Mouse (Mus musculus) forebrain, embryonic 10.5 days (tissue): ENCODE measurements around the gene Ptf1a. TPM values are rescaled to one million over a fixed set of nuclear protein-coding genes. Genes with fewer than 3 reads are reported as not detected.

Experiments
- DNase-seq: peaks from one replicate; pipeline ENCODE4 v3.0.0-alpha.2; 2017; ENCODE audit warnings: low spot score; ENCODE audit errors: extremely low spot score
- H3K27ac ChIP-seq: fragments of 300-500 bp; sonication (generic); 2 replicates; pipeline ENCODE4 v1.5.1; 2016; ENCODE audit warnings: mild to moderate bottlenecking
- H3K27me3 ChIP-seq: fragments of 300-500 bp; sonication (generic); 2 replicates; pipeline ENCODE4 v1.6.1; 2016; ENCODE audit warnings: mild to moderate bottlenecking; ENCODE audit not compliant: poor library complexity, severe bottlenecking
- H3K36me3 ChIP-seq: fragments of 300-500 bp; sonication (generic); replicated peaks from 2 replicates; pipeline ENCODE4 v1.6.1; 2016; ENCODE audit warnings: mild to moderate bottlenecking, moderate library complexity
- H3K4me1 ChIP-seq: fragments of 300-500 bp; sonication (generic); 2 replicates; pipeline ENCODE4 v1.6.1; 2016
- H3K4me3 ChIP-seq: fragments of 300-500 bp; sonication (generic); 2 replicates; pipeline ENCODE4 v1.5.1; 2016; ENCODE audit warnings: mild to moderate bottlenecking, moderate library complexity
- H3K9me3 ChIP-seq: fragments of 300-500 bp; sonication (generic); 2 replicates; pipeline ENCODE4 v1.6.1; 2016; ENCODE audit warnings: mild to moderate bottlenecking, moderate library complexity
- WGBS: fragments of 180-500 bp; shearing (Covaris S2); methylation state at CpG from one replicate; pipeline ENCODE4 v1.1.7; 2016; 5-methylcytosine and 5-hydroxymethylcytosine counted together
- polyA plus RNA-seq: library from polyadenylated mRNA; unstranded; fragments of >200 nt; fragmentation: Nextera tagmentation; extraction: Ambion mirVana; gene quantifications from 2 replicates; pipeline ENCODE4 v1.2.1, GENCODE M21; 2016

Gene Ptf1a
- polyA plus RNA-seq, 1 experiment from 2014 or later = not detected

GRCm38 (mm10) chr2:19430746-19431145 is 14.7 kb upstream of the Ptf1a start:
- H3K9me3 ChIP-seq = no peaks in the 10 kb centered on the region
- H3K27me3 ChIP-seq = peaks cover 99% of the 10 kb centered on the region
- no peak overlapping the region for H3K27ac ChIP-seq
- H3K4me3 ChIP-seq = peak overlapping the region; percentile 38
- H3K4me1 ChIP-seq = peaks cover 19% of the 10 kb centered on the region
- WGBS = under 1% methylated on average over 33 of the region's 33 CpGs
- H3K36me3 ChIP-seq = no peaks in the 10 kb centered on the region
- peak; percentile 33 for DNase-seq

DNA sequence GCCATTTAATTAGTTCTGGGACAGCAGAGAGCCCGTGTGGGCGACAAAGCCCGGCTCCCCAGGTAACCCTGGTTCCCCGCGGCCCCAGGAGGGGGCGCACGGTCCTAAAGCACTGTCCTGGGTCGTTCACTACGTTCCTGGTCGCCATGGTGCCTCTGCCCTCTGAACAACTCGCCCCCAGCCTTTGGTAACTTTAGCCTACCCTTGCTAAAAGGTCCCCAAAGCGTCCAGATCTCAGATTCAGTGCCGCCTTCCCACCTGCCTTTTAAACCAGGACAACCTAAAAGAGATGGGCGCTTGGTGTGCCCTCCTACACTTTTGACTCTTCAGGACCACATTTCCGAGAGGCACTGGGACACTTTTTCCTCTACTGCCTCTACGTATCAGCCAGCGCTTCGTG is 14.3 kb upstream of the Ptf1a start:
- peak overlapping the region; percentile 38 for H3K4me3 ChIP-seq
- H3K27me3 ChIP-seq = peaks cover 100% of the 10 kb centered on the region
- no peak overlapping the region for H3K27ac ChIP-seq
- H3K4me1 ChIP-seq = peaks cover 19% of the 10 kb centered on the region
- under 1% methylated on average over 18 of the region's 18 CpGs for WGBS
- DNase-seq = no peak
- H3K36me3 ChIP-seq = no peaks in the 10 kb centered on the region
- H3K9me3 ChIP-seq = no peaks in the 10 kb centered on the region

DNA sequence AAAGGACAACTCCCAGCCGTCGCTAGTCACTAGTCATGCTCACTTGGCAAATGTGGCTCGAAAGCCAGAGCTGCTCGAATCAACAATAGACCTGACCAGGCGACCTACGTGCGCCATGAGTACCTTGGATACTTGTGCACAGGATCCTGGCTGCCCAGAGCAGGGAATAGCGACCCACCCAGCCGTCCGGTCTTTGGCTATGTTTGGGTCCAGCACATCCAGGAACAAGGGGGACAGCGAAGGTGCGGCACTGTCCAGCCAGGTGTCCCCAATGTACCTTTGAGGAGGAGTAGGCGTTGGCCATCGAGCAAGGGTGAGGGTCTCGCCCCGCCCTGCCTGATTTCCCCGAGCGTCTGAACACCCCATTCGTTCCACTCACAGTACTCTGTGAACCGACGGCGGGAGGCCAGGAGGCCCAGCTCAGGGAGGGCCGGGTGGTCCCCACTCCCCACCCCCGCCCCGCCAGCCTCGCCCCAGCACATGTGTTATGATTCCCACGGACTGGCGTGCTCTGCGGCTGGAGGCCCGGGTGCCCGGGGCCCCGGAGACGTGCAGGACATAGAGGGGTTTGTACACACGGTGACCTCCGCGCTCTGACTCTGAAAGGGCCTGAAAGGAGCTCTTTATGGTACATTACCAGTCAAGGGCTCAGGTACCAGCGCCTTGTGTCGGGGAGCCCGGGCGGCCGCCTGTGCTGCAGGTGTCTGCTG is 13.7 kb upstream of the Ptf1a start:
- Histone ChIP-seq H3K27me3 (peaks cover 100% of the 10 kb centered on the region), H3K36me3 (no peaks in the 10 kb centered on the region), H3K9me3 (no peaks in the 10 kb centered on the region), H3K27ac (no peak overlapping the region), H3K4me1 (peaks cover 19% of the 10 kb centered on the region), H3K4me3 (peak overlapping the region; percentile 38)
- DNase-seq = no peak
- 2% methylated on average over 41 of the region's 41 CpGs for WGBS

DNA sequence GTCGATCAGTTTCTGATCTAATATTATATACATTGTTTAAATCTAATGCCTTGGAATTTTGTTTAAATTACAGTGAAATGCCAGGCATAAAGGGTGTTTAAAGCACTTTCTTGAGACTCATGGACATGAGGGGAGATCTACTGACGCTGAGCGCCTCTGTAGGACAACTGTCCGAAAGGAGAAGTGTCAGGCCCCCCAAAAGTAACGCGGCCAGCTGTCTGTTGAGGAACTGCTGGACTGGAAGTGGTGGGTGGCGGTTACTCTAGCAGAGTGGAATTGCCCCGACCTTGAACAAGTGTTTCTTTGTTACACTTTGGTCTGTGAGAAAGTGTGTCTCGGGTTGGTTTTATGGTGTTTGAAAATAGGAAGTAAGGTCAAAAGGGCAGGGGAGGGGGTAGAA is 1.1 kb upstream of the Ptf1a start:
- DNase-seq = no peak
- Histone ChIP-seq H3K27ac (no peak overlapping the region), H3K4me1 (peaks cover 35% of the 10 kb centered on the region), H3K9me3 (no peaks in the 10 kb centered on the region), H3K27me3 (peaks cover 99% of the 10 kb centered on the region), H3K4me3 (no peak overlapping the region), H3K36me3 (no peaks in the 10 kb centered on the region)
- 1% methylated on average over 9 of the region's 9 CpGs for WGBS

DNA sequence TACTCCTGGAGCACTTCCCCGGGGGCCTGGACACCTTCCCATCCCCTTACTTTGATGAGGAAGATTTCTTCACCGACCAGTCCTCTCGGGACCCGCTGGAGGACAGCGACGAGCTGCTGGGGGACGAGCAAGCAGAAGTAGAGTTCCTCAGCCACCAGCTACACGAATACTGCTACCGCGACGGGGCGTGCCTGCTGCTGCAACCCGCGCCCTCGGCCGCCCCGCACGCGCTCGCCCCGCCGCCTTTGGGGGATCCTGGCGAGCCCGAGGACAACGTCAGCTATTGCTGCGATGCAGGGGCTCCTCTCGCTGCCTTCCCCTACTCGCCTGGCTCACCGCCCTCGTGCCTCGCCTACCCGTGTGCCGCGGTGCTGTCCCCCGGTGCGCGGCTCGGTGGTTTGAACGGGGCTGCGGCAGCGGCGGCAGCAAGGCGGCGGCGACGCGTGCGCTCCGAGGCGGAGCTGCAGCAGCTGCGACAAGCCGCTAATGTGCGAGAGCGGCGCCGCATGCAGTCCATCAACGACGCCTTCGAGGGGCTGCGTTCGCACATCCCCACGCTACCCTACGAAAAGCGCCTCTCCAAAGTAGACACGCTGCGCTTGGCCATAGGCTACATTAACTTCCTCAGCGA is 523 bp downstream of the Ptf1a start:
- H3K27ac ChIP-seq = no peak overlapping the region
- no peak for DNase-seq
- H3K36me3 ChIP-seq = no peaks in the 10 kb centered on the region
- under 1% methylated on average over 67 of the region's 67 CpGs for WGBS
- peaks cover 100% of the 10 kb centered on the region for H3K27me3 ChIP-seq
- H3K4me1 ChIP-seq = peaks cover 36% of the 10 kb centered on the region
- peak overlapping the region; percentile 43 for H3K4me3 ChIP-seq
- no peaks in the 10 kb centered on the region for H3K9me3 ChIP-seq

DNA sequence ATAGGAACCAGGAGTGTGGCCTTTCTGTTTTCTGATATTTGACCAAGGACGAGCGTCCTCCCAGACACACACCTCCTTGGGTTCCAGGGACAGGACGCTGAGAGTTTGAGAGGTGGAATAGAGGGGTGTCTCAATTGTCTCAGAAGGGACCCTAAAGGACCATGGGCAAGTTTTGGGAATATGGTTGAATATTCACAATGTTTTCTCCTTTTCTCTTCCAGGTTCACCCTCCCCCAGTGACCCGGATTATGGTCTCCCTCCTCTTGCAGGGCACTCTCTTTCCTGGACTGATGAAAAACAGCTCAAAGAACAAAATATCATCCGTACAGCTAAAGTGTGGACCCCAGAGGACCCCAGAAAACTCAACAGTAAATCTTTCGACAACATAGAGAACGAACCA is 1.3 kb downstream of the Ptf1a start:
- DNase-seq = no peak
- 2% methylated on average over 7 of the region's 7 CpGs for WGBS
- Histone ChIP-seq H3K4me3 (no peak overlapping the region), H3K36me3 (no peaks in the 10 kb centered on the region), H3K27me3 (peaks cover 100% of the 10 kb centered on the region), H3K27ac (no peak overlapping the region), H3K9me3 (no peaks in the 10 kb centered on the region), H3K4me1 (peaks cover 36% of the 10 kb centered on the region)

DNA sequence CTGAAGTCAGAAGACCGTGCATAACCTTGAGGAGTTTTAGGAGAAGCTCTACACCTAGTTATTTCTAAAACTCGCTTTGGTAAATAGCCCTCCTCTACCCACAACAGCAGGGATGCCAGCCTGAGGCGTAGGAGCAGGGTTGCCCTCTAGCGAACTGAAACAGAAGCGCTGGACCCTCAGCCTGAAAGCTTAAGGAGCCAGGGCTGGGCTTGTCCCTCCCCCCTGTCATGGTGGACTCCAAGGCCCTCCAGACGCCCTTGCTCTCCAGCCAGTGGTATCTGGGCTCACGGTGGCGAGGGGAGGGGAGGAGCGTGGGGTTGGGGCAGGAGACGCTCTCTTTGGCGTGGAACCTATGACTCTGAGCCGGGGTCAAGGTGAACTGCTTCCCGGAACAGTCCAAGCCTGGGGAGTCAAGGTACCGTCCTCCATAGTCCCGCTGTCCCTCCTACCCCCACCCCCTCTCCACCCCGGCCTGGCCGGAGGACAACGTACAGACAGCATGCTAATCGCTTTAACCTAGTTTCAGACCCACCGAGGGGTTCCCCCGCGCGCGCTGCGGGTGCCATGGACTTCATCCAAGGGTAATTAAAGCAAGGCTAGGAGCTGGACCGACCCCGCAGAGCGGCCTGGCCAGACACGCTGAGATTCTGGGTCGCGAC is 2.7 kb downstream of the Ptf1a start:
- Histone ChIP-seq H3K36me3 (no peaks in the 10 kb centered on the region), H3K27me3 (peaks cover 100% of the 10 kb centered on the region), H3K4me1 (peaks cover 45% of the 10 kb centered on the region), H3K4me3 (peak overlapping the region; percentile 43), H3K9me3 (no peaks in the 10 kb centered on the region), H3K27ac (no peak overlapping the region)
- peak; percentile 54 for DNase-seq
- 0% methylated on average over 31 of the region's 31 CpGs for WGBS

DNA sequence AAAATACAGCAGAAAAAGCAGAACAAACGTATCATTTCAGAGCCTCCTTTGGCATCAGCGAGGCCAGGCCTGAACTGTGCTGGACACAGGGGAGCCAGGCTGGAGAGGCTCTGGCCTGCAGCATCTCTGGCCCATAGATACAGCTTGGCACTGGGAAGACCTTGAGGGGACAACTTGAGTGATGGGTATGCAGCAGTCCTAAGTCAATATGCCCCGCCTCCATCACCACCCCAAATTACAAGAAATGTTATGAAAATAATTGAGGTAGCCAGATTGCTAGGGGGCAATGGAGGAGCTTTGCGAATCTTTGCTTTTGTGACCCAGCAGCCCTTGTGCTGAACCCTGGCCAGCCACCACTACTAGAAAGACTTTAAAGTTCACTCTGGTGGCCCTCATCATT is 3.8 kb downstream of the Ptf1a start:
- Histone ChIP-seq H3K9me3 (no peaks in the 10 kb centered on the region), H3K4me1 (peaks cover 53% of the 10 kb centered on the region), H3K27ac (no peak overlapping the region), H3K36me3 (no peaks in the 10 kb centered on the region), H3K4me3 (no peak overlapping the region), H3K27me3 (peaks cover 100% of the 10 kb centered on the region)
- DNase-seq = no peak
- WGBS = 13% methylated on average over 4 of the region's 4 CpGs

DNA sequence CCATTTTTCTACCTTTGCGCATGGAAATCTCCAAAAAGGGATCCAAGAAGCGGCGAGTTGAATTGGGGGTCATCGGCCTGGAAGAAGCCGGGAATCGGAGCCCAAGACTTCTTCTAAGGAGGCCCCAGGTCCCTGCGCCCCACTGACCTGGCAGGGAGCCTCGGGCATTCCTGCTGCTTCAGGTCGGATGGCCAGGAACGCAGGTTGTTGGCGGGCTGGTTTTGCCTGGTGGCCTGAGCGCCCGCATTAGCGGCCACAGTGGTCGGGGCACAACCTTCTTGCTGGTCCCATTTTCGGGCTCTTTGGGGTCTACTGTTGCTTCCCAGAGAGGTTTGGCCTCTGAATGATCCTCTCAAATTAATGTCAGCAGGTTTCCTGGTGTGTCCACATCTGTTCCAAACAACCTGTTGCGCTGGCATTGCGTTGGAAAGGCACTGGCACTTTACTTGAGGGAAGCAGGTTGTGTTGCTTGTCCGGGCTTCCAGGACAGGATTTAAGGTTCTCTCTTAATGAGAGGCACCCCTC is 7.1 kb downstream of the Ptf1a start:
- no peak overlapping the region for H3K27ac ChIP-seq

DNA sequence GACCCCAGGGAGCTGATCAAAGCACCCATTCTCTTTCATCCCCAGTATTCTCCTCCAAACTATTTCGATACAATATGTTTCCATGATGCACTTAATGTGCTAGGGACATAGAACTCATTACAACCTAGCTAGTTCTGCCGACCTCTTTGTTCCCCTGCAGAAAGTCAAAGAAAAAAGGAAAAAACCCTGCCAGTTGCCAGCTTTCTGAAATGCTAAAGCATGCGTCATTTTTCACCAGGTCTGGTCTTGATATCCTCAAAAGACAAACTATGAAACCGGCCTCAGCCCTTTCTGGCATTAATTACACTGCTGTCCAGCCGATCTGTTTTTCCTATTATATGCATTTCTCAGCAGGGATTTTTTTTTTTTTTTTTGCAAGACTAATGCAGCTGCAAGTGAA is 9.8 kb downstream of the Ptf1a start:
- no peaks in the 10 kb centered on the region for H3K36me3 ChIP-seq
- peaks cover 72% of the 10 kb centered on the region for H3K4me1 ChIP-seq
- H3K27ac ChIP-seq = no peak overlapping the region
- no peaks in the 10 kb centered on the region for H3K9me3 ChIP-seq
- DNase-seq = no peak
- no peak overlapping the region for H3K4me3 ChIP-seq
- 2% methylated on average over 5 of the region's 5 CpGs for WGBS
- peaks cover 87% of the 10 kb centered on the region for H3K27me3 ChIP-seq

More for the DNA sequence above, 7.1 kb downstream of the Ptf1a start:
- Histone ChIP-seq H3K27me3 (peaks cover 100% of the 10 kb centered on the region), H3K9me3 (no peaks in the 10 kb centered on the region), H3K4me3 (peak overlapping the region; percentile 29), H3K4me1 (peaks cover 64% of the 10 kb centered on the region), H3K36me3 (no peaks in the 10 kb centered on the region)
- WGBS = under 1% methylated on average over 19 of the region's 19 CpGs
- peak; percentile 18 for DNase-seq

DNA sequence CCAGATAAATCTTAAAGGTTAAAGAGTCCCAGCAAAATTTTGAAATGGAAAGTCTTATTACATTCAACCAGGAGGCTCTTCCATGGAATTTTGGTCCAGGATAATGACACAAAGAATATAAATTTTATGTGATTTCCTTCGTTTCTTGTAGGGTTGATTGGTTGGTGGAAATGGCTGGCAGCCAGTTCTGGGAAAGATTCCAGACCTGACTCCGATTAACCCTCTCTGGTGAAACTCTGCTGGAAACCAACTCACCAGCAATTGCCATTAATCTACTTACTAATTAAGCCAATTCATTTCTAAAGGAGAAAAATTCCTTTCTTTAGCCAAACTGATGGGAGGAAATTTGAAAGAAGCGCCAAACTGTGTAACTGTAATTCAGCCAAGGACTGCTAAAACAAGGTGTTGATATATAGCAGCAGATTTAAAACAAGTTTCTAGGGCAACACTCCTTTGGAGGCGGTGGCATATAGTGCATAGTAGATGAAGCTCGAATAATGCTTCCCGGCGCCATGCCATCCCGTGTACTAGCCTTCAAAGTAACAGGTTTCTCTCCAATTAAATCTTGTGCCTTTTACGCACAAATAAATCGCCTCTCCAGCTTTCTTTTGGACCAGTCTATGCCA is 10.5 kb downstream of the Ptf1a start:
- Histone ChIP-seq H3K36me3 (no peaks in the 10 kb centered on the region), H3K27ac (no peak overlapping the region), H3K9me3 (no peaks in the 10 kb centered on the region), H3K4me3 (no peak overlapping the region), H3K27me3 (peaks cover 87% of the 10 kb centered on the region), H3K4me1 (peaks cover 77% of the 10 kb centered on the region)
- no peak for DNase-seq
- 5% methylated on average over 10 of the region's 10 CpGs for WGBS

GRCm38 (mm10) chr2:19458785-19459184 is 13.3 kb downstream of the Ptf1a start:
- 27% methylated on average over 2 of the region's 2 CpGs for WGBS
- no peaks in the 10 kb centered on the region for H3K36me3 ChIP-seq

More at GRCm38 (mm10) chr2:19458785-19459184, 13.3 kb downstream of the Ptf1a start:
- peaks cover 70% of the 10 kb centered on the region for H3K27me3 ChIP-seq
- H3K4me1 ChIP-seq = peaks cover 64% of the 10 kb centered on the region
- H3K27ac ChIP-seq = no peak overlapping the region
- DNase-seq = no peak
- no peaks in the 10 kb centered on the region for H3K9me3 ChIP-seq
- H3K4me3 ChIP-seq = no peak overlapping the region
